Mouse (Mus musculus) kidney, adult 11 months (tissue): ENCODE measurements at regions not wholly inside any gene's neighbourhood (a gene's known extent, or its start where the extent isn't known, plus 50 kb on each side); places are given as distances from the start of the nearest gene placed in this dataset.

Source experiments
- DNase-seq: peaks from one replicate; pipeline ENCODE4 v3.0.0; 2022

DNA sequence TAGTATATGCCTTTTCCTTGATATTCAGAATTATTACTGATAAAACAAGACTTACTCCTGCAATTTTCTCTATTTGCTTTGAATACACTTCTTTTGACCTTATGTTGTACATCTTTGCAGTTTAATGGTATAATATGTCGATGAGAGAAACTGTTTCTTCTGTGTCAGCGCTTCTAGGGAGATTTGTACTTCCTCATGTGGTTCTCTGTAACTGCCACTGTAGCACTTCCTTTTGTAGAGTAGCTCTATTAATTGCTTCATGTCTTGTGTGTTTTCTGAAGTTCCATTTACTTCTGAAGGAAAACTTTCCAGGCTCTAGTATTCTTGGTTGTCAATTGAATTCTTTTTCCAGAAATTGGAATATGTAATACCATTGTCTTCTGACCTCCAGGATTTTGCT is 323.2 kb downstream of the Ptprc start:
- no peak for DNase-seq

GRCm38 (mm10) chr1:137847311-137847923 is 328.1 kb downstream of the Ptprc start:
- DNase-seq, result no peak

GRCm38 (mm10) chr1:137846857-137847256 is 328.7 kb downstream of the Ptprc start:
- DNase-seq, result no peak

DNA sequence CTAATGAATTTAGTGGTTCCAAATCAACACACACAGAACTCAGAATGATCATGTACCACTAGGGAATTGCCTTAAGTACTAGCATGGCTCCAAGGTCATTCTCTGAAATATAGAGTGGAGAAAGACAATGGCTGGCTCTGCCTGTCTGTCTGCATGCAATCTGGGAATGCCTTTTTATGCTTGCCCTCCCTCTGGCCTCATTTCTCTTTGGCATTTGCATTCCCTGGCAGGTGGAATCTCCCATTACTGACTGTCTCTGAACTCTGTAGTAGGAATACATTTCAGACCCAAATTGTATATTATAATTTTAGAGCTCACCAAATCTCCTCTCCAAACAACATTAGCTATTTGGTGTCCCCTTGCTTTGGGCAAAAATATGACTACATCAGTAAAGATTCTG is 335.0 kb downstream of the Ptprc start:
- no peak for DNase-seq

- no peak for DNase-seq
These were observed 335.8 kb downstream of the Ptprc start for GRCm38 (mm10) chr1:137839703-137840102.

GRCm38 (mm10) chr1:137839263-137839662 is 336.2 kb downstream of the Ptprc start:
- DNase-seq, result no peak

DNA sequence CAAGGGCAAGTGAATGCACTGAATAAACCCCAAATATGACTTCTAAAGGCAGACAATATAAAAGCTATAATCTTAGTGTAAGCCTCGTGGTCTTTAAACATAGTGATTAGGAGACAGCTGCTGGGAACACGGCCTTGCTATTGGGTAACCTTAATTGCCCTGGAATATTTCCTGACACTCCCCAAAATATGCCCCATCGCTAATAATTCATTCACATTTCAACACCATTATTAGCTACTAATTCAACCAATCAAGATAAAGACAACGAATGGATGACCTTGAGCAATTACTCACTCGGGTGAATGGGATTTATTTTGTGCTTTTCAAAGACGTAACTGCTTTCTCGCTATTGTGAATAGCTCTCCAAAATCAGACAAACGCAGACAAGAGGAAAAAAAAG is 337.2 kb downstream of the Ptprc start:
- no peak for DNase-seq

DNA sequence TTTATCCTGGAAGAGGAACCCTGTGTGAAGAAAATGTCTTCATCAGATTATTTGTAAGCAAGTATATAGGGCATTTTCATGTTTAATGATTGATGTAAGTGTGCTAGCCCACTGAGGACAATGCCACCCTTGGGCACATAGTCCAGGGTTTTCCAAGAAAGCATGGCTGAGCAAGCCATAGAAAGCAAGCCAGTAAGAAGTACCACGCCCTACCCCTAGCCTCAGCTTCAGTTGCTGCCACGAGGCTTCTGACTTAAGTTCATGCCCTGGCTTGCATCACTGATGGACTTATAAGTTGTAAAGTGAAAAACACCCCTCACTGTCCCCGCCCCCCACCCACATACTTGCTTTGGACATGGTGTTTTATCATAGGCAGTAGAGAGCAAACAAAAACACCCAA is 342.0 kb downstream of the Ptprc start:
- no peak for DNase-seq

DNA sequence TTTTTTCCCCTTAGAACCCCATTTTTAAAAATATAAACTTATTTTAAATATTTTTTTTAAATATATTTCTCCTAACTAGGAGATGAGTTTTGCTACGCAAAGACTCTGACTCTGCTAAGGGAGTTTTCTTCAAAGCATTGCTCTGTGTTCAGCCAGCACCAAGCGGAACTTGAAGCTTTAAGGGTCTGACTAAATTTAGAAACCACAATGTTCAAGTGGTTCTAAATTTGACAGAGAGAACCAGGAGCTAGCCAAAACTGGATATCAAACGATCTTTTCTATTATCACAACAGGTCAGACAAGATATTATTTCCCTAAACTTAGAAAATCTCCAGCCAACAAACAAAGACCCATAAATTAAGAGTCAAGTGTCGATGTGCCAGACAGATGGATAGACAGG is 344.2 kb downstream of the Ptprc start:
- DNase-seq, result no peak

DNA sequence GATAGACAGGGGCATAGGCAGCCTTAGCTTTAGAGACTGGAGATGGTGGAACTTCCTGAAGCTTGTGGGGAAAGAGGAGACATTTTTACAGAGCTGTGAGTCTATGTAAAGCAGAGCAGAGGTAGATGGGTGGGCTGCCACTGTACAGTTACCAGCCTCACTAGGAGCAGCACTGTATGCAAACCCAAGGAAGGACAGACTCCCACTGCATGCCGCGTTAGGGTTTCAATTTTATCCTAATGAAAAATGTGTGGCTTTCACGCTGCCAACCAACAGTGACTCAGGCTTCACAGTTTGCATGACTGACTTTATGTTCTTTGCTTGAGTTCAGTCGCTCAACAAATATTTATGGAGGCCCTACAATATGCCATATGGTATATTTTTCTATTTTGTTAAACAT is 348.1 kb downstream of the Ptprc start:
- DNase-seq, result no peak

DNA sequence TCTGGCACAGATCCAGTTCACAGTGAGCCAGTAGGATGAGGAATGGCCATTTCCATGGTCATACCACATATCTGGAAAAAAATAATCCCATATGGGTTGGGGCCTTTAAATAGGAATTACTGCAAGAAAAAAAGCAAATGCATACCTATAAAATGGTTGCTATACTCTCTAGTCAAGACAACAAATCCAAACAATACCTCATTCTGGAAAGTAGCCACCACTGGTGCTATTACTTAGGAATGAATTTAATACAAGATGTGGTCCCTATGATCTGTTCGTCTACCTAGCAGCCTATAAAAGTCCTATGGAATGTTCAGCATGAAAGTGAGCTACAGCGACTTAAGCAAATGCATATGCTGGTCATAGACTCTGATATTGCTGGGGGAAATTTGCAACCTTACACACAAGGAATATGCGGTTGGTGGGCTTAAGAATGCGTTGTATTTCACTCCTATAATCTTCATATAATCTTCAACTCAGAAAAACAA is 360.1 kb downstream of the Ptprc start:
- no peak for DNase-seq

DNA sequence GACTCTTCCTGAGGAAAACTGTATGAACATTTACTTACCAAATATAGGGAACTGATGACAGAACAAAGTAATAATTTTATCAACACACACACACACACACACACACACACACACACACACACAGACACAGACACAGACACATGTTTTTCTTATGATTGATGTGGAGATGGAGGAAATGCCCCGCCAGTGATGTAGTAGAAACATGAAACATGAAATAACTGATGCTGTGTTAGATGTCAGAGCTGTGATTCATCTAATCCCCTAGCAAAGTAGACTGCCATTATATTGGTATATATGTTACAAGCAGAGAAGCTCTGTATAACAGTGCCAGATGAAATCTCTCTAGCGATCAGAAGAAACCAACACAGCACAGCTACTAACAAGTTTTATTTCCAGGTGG is 361.0 kb downstream of the Ptprc start:
- DNase-seq, result no peak

DNA sequence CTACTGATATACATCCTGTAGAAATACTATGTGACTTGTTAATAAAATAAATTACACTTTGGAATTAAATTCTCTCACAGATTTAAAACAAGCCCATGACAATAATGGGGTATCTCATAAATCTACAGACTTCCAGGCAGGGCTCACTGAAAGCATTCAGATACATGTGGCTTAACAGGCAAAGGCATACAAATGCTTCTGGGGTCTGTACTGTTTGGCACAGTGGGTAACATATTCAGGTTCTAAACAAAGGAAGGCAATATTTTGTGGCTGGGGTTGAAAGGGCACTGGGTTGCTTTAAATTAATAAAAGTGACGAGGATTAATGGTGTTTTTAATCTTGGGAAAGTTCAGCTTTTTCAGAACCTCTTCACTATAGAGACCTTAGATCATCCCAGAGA is 361.8 kb downstream of the Ptprc start:
- no peak for DNase-seq

DNA sequence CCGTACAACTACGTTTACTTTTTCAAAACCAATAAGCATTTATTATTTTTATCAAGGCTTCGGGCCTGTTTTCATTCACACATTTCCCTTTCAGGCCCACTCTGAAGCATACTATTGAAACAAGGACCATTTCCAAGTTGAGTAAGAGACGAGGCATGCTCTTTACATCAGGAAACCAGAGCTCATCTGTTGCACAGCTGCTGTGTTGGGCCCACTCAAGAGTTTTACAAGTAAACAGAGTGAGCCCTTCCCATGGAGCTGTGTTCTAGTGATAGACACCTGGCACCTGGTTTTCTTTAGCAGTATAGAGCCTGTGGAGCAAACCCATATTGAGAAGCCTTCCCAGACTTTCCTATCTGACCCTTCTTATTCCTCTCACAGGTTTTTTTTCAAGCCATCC is 363.5 kb downstream of the Ptprc start:
- DNase-seq, result no peak

DNA sequence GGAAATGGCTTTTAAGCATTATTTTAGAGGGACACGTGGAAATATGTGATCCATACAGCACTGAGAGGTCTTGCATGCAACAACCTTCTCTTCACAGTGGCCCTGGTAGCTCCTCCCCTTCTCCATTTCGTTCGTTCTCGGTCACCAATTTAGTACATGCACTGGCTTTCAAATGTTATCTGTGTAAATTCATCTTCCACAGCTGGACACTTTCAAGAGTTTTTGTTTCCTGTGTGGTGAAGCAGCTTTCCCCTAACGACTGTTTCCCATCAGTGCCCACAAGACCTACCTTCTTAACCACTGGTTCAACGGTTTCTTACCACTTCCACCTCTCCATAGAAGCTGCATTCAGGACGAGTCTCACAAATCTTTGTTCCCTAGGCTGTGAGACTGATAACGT is 368.8 kb downstream of the Ptprc start:
- DNase-seq, result no peak

DNA sequence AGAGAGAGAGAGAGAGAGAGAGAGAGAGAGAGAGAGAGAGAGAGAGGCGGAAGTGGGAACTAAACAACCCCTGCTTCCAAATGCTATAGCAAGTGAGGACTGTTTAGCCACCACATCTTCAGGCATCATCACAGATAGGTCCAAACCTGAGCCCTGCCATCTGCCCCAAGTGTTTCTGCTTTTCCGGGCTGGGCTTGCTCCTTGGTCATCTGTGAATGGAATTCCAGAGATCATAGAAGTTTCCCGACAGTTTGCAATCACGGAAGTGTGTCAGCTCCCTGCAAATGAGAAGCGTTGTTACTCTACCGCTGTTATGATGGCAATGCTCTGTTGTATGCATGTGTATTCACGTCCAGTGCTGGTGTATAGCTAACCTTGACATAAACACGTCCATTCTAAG is 369.3 kb downstream of the Ptprc start:
- no peak for DNase-seq

- no peak for DNase-seq
These were observed 373.4 kb downstream of the Ptprc start for GRCm38 (mm10) chr1:137802119-137802518.

GRCm38 (mm10) chr1:137800752-137801151 is 374.8 kb downstream of the Ptprc start:
- DNase-seq, result no peak

- no peak for DNase-seq
These were observed 386.7 kb downstream of the Ptprc start for GRCm38 (mm10) chr1:137788789-137789188.

DNA sequence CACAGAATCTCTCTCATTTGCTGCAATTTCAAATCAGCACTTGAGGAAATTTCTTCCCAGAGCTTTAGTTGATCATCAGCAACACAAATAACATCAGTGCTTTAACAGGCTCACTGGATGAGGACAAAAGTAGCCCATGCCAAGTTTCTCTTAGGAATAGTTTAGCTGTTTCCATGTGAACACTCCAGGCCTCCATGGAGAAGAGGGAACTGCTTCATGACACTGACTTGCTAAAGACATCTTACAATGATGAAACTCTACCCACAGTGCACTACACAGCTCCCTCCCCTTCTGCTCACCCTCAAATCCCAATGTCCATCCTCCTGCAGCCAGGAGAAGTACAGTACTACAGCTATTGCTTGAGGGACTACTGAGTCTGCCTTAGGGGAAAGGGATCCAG is 388.9 kb downstream of the Ptprc start:
- no peak for DNase-seq

DNA sequence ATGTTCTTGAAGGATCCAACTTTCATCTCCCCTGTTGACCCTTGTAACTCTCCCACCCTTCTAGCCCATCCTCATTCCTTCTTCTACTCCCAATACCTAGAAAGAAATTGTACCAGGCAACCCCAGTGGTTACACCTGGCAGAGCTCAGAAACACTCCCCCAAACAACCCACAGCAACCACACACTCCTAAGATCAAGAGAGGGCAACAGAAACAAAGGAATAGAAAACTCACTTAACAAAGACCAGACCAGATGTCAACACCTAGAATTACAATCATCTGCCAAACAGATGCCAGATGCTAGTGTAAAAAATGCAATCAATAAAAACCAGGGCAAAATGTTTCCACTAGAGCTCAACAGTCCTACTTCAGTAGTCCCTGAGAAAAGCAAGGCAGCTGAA is 400.9 kb downstream of the Ptprc start:
- no peak for DNase-seq

DNA sequence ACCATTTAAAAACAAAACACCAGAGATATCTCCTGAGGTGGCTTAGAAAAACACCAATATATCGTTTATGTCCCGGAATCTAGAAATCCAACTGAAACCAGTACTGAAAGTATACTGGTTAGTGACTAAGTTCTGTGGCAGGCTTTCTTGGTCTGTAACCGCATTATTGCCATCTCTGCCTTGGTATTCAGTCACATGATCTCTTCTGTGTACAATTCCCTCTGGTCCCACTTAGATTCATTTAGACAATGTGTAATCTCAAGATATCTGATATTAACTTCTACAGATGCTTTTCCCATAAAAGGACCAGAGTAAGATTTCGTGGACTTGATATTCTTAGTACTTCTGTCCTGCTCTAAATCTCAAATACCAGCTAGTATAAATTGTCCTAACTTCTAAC is 414.7 kb downstream of the Ptprc start:
- no peak for DNase-seq

DNA sequence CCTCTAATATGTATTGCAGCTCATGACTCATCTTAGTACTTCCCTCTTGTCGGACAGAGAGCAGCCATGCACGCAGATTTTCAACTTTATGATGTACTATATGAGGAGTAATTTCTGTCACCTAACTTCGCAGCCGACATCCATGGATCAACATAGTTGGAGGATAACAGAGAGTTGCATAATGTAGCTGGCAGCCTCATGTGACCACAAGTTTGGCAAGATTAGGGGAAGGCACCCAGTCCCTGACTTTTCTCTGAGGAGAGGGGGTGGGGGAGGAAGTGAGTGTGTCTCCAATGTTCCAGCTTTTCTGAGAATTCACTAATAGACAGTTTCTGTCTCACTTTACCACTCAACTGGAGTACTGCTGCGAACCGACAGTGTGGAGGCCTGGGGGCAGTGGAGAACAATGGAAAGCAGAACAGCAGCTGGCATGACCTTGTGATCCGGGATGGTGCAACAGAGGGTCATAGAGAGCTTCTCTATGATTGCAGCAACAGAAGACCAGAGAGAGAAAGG is 424.0 kb downstream of the Ptprc start:
- no peak for DNase-seq

GRCm38 (mm10) chr1:137750894-137751293 is 424.6 kb downstream of the Ptprc start:
- DNase-seq, result no peak

DNA sequence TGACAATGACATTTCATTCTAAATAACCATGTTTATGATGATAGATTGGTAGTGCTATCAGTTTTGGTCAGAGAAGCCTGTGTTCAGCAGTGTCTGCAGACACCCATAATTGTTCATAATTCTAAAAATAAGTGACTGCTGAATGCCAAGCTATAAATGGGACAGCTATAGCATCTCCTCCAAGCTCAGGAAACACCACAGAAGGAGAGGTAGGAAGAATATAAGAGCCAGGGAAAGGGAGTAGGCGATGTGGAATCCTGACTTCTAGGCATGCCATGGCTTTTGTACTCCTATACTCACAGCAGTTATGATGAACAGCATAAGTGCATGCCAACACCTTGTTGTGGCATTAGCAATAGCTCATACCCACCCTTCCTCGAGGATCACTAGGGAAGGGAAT is 429.4 kb downstream of the Ptprc start:
- no peak for DNase-seq
